26 mouse cellular contexts compared by ENCODE assay signal in genomic region chr13:102694154-102694553, GRCm38 (mm10). TPM values are rescaled to one million over a fixed set of nuclear protein-coding genes. Genes with fewer than 3 reads are reported as not detected.
DNase-seq lines count a peak whose midpoint lies in the region; ATAC-seq and TF ChIP-seq lines count a peak whose summit lies in the region.
"Had no signal": no experiment of that assay in that cellular context is flagged by ENCODE, and none has a peak within 500 bp of the region (broad histone marks: within the 10 kb centered on the region; RNA-seq: fewer than 3 reads in every experiment).

No protein-coding gene starts in this region.

- H3K9me3 ChIP-seq in megakaryocyte, embryonic 14.5 days, result no peaks in the 10 kb centered on the region
- H3K9me3 ChIP-seq: embryonic facial prominence, embryonic 10.5 days; embryonic facial prominence, embryonic 15.5 days; forebrain, embryonic 12.5 days; heart, embryonic 10.5 days; heart, embryonic 15.5 days; hindbrain, embryonic 12.5 days; intestine, embryonic 15.5 days; limb, embryonic 12.5 days; liver, embryonic 13.5 days; lung, embryonic 15.5 days had no signal

- ATAC-seq in megakaryocyte, adult 5-6 weeks (ENCODE audit: poor library complexity, severe bottlenecking), result no peak
- ATAC-seq: activated CD4-positive, CD25-positive, alpha-beta regulatory T cell, adult 4 months; CD4-positive, CD25-positive, alpha-beta regulatory T cell, adult 4 months; intestine, embryonic 15.5 days had no signal

- H3K36me3 ChIP-seq in megakaryocyte, embryonic 14.5 days (replicated peaks; ENCODE audit: low read length), result peaks cover 11% of the 10 kb centered on the region
- H3K36me3 ChIP-seq in splenic B cell, adult 2 months (ENCODE audit: control insufficient read depth, insufficient read depth, low read length, poor library complexity, severe bottlenecking), result peaks cover 2% of the 10 kb centered on the region; the same call in 1 of the 2 replicates
- peaks cover 2% of the 10 kb centered on the region; the same call in 1 of the 2 replicates for H3K36me3 ChIP-seq in heart, adult 2 months (ENCODE audit: control insufficient read depth, insufficient read depth, low read length)
- H3K36me3 ChIP-seq: embryonic facial prominence, embryonic 10.5 days; embryonic facial prominence, embryonic 15.5 days; forebrain, embryonic 12.5 days; heart, embryonic 10.5 days; heart, embryonic 15.5 days; hindbrain, embryonic 12.5 days; intestine, embryonic 15.5 days; limb, embryonic 12.5 days; liver, embryonic 13.5 days; lung, embryonic 15.5 days had no signal

- H3K4me1 ChIP-seq in megakaryocyte, embryonic 14.5 days, result peaks cover 82% of the 10 kb centered on the region
- peaks cover 44% of the 10 kb centered on the region for H3K4me1 ChIP-seq in bone marrow macrophage, adult 2 months (ENCODE audit: control insufficient read depth, insufficient read depth, low read length)
- peaks cover 7% of the 10 kb centered on the region for H3K4me1 ChIP-seq in heart, adult 2 months (ENCODE audit: control insufficient read depth, insufficient read depth, low read length)

- no peak for TF ChIP-seq EP300 in heart, adult 2 months (IDR thresholded peaks at IDR 0.05; ENCODE audit: insufficient read depth, low read depth, low read length)

- DNase-seq in heart, adult 11 months, result peak; percentile 84
- DNase-seq in heart, postnatal 4 days, result no peak
- DNase-seq in splenic B cell, adult 2 months (ENCODE audit: low read depth, low spot score), result peak; percentile 48
- no peak for DNase-seq in adrenal gland, adult 18-20 months (ENCODE audit: low spot score in 2 of 2)
- no peak for DNase-seq in heart, adult 2 months
- DNase-seq: cerebellum, adult 18-20 months; kidney, adult 8-10 months; liver, embryonic 13.5 days; midbrain, embryonic 14.5 days; thymus, postnatal 14 days had no signal

- TF ChIP-seq CTCF in bone marrow macrophage, adult 2 months (IDR thresholded peaks at IDR 0.05; ENCODE audit: low read depth, low read length), result no peak
- no peak for TF ChIP-seq CTCF in heart, adult 2 months (IDR thresholded peaks at IDR 0.05)

- intact Hi-C loops in heart, adult 2 months (cut with DNase I), result no loop called here

- H3K9ac ChIP-seq in heart, adult 2 months (ENCODE audit: low read depth, low read length), result no peak overlapping the region
- H3K9ac ChIP-seq: embryonic facial prominence, embryonic 15.5 days; forebrain, embryonic 12.5 days; heart, embryonic 15.5 days; hindbrain, embryonic 12.5 days; intestine, embryonic 15.5 days; limb, embryonic 12.5 days; liver, embryonic 13.5 days; lung, embryonic 15.5 days had no signal

- no peaks in the 10 kb centered on the region for H3K79me2 ChIP-seq in heart, adult 2 months (replicated peaks; ENCODE audit: control insufficient read depth, insufficient read depth, low read length)

- H3K27ac ChIP-seq in bone marrow macrophage, adult 2 months (ENCODE audit: insufficient read depth, low read depth, low read length), result peak overlapping the region; percentile 99
- H3K27ac ChIP-seq in heart, adult 2 months, result no peak overlapping the region
- H3K27ac ChIP-seq: embryonic facial prominence, embryonic 10.5 days; embryonic facial prominence, embryonic 15.5 days; forebrain, embryonic 12.5 days; heart, embryonic 10.5 days; heart, embryonic 15.5 days; hindbrain, embryonic 12.5 days; hindbrain, postnatal 0 days; intestine, embryonic 15.5 days; kidney, postnatal 0 days; limb, embryonic 12.5 days; liver, embryonic 13.5 days had no signal

- H3K4me3 ChIP-seq in megakaryocyte, embryonic 14.5 days (replicated peaks), result peak overlapping the region; percentile 89
- H3K4me3 ChIP-seq in bone marrow macrophage, adult 2 months (ENCODE audit: insufficient read depth, low read length), result peak overlapping the region; percentile 86
- no peak overlapping the region for H3K4me3 ChIP-seq in heart, adult 2 months
- H3K4me3 ChIP-seq: embryonic facial prominence, embryonic 10.5 days; embryonic facial prominence, embryonic 15.5 days; forebrain, embryonic 12.5 days; heart, embryonic 10.5 days; heart, embryonic 15.5 days; hindbrain, embryonic 12.5 days; intestine, embryonic 15.5 days; limb, embryonic 12.5 days; liver, embryonic 13.5 days; lung, embryonic 15.5 days had no signal

- WGBS in heart, adult 2 months, result 89% methylated on average over 7 of the region's 7 CpGs

- no peaks in the 10 kb centered on the region for H3K27me3 ChIP-seq in megakaryocyte, embryonic 14.5 days (replicated peaks)
- no peaks in the 10 kb centered on the region for H3K27me3 ChIP-seq in splenic B cell, adult 2 months (ENCODE audit: control insufficient read depth, insufficient read depth, low read length, poor library complexity, severe bottlenecking)
- H3K27me3 ChIP-seq in heart, adult 2 months (ENCODE audit: control insufficient read depth, insufficient read depth, low read length), result no peaks in the 10 kb centered on the region
- H3K27me3 ChIP-seq: embryonic facial prominence, embryonic 15.5 days; forebrain, embryonic 12.5 days; heart, embryonic 15.5 days; hindbrain, embryonic 12.5 days; intestine, embryonic 15.5 days; limb, embryonic 12.5 days; liver, embryonic 13.5 days; lung, embryonic 15.5 days had no signal

- no peak for TF ChIP-seq POLR2A in bone marrow macrophage, adult 2 months (IDR thresholded peaks at IDR 0.05; ENCODE audit: borderline replicate concordance, low read depth, low read length)
- no peak for TF ChIP-seq POLR2A in heart, adult 2 months (IDR thresholded peaks at IDR 0.05; ENCODE audit: insufficient read depth, low read depth, low read length)

RNA-seq across cellular contexts. Expression of gene Cd180, which starts 0.8 kb away (rescaled TPM):
- total RNA-seq in heart, postnatal 4 days (2021), result under 1 TPM; 0.86 to 0.98 TPM
- 1.5 TPM in 2 replicates for polyA plus RNA-seq in megakaryocyte, embryonic 14.5 days (2012; ENCODE audit: insufficient read depth, low replicate concordance)
- 223 and 239 TPM in 2 replicates for total RNA-seq in megakaryocyte, adult 5-6 weeks (2015)
- 49.9 and 60.6 TPM in 2 replicates for total RNA-seq in megakaryocyte, adult 5-6 weeks (2017)
- 231 and 258 TPM in 2 replicates for polyA plus RNA-seq in bone marrow macrophage, adult 2 months (2012; ENCODE audit: insufficient read depth, insufficient read length, missing spikeins)
- total RNA-seq in adrenal gland, adult 18-20 months (2021), result 1 to 10 TPM in 1 of 2 experiments, under 1 TPM in 1; 0.93 to 3.2 TPM
- total RNA-seq in heart, adult 2 months (2021), result 1 to 10 TPM in 1 of 2 experiments, under 1 TPM in 1; 0.32 to 1.6 TPM
- 0.70 and 1.3 TPM in 2 replicates for polyA plus RNA-seq in heart, adult 2 months (2012; rRNA removed)

Comparison
In these comparisons a context has a peak if more than half of its experiments do, and no peak if none do; other contexts are left out.
1. DNase-seq: peak in heart, adult 11 months (single experiment) and splenic B cell, adult 2 months (single experiment); none in heart, postnatal 4 days (single experiment), adrenal gland, adult 18-20 months (0 of 2) and heart, adult 2 months (0 of 2).
2. RNA of gene Cd180, which starts 0.8 kb away (total RNA-seq): 49.9 to 239 TPM in megakaryocyte, adult 5-6 weeks; 0.93 to 3.2 TPM in adrenal gland, adult 18-20 months, 0.32 to 1.6 TPM in heart, adult 2 months and 0.86 to 0.98 TPM in heart, postnatal 4 days; every median in the first group is over 10 times any median in the second.